Mouse (Mus musculus): Measurements from ENCODE around the gene Atp9a.
"Not testable (repeated sequence)": the region's sequence is repeated elsewhere in the genome, so short reads cannot be mapped to it uniquely, and the experiment has no call there.

Gene Atp9a

DNA sequence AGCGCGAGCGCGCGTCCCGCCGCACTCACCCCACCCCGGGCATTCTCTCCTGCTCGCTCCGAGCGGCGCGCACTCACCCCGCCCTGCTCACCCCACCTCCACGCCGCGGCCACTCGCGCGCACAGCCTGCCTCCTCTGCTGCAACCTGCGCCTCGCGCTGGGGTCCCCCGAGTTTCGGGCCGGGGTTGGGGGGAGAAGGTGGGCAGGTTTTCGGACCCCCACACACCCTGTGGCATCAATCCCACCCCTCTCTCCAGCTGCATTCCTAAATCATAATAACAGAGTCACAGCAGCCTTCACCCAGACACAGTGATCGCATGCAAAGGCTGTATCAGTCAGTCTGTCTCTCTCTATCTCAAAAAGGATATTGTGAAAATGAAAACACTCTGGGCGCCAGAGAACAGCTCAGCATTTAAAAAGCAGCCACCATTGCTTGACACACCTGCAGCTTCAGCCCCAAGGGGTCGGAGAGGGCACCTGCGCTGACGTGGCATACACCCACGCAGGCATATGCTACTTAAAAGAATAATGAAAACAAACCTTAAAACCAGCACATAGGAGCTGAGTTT lies at the start of gene Atp9a:
Atp9a (minus strand) TSS at position 351 of the 569 bp plus-strand sequence.
- DNase-seq = peak; percentile 37 to 72

- no peak for DNase-seq
Measured at GRCm38 (mm10) chr2:168791115-168791802, 49.0 kb upstream of the Atp9a start.

- no peak for DNase-seq
Measured at GRCm38 (mm10) chr2:168786174-168786573, 44.0 kb upstream of the Atp9a start.

DNA sequence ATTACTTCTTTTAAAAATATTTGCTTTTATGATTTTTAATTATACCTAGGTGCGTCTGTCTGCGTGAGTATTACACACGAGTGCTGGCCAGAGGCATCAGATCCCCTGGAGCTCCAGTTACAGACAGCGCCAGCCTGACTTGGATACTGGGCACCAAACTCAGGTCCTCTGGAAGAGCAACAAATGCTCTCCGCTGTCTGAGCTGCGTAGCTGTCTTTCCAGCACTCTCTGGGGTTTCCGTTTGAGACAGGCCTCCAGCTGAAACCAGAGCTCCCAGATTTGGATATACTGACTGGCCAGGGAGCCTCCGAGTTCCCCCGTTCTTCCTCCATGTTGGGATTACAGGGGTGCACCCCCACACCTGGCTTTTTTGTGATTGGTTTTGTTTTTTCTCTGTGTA lies 38.4 kb upstream of the Atp9a start:
- DNase-seq = no peak

GRCm38 (mm10) chr2:168780024-168780423 lies 37.8 kb upstream of the Atp9a start:
- DNase-seq = no peak

- DNase-seq = no peak
Measured at GRCm38 (mm10) chr2:168777481-168777880, 35.3 kb upstream of the Atp9a start.

GRCm38 (mm10) chr2:168776238-168776637 lies 34.0 kb upstream of the Atp9a start:
- no peak for DNase-seq

GRCm38 (mm10) chr2:168769259-168769658 lies 27.1 kb upstream of the Atp9a start:
- no peak for DNase-seq

DNA sequence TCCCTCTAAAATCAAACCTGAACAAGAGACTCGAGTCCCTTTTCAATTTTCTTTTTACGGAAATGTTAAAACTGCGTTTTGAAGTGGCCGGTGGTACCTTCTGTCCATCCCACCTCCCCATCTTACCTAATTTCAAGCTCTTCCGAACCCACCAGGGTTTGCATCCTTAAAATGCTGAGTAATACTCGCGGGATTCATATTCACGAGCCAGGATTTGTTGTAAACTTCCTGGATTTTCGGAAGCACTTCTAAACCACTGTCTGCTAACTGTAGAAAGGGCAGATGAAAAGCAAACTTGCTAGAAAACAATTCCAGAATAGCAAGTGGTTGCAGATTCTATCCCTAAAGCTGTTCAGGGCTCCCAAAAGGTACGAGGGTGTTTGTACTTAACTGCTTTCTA lies 25.4 kb upstream of the Atp9a start, which contains the start of gene Sall4:
Sall4 (minus strand) TSS at position 362 of the 400 bp plus-strand sequence.
- no peak for DNase-seq

GRCm38 (mm10) chr2:168766538-168767361 lies 24.5 kb upstream of the Atp9a start:
- DNase-seq = peak in 1 of 2 experiments; percentile 16

DNA sequence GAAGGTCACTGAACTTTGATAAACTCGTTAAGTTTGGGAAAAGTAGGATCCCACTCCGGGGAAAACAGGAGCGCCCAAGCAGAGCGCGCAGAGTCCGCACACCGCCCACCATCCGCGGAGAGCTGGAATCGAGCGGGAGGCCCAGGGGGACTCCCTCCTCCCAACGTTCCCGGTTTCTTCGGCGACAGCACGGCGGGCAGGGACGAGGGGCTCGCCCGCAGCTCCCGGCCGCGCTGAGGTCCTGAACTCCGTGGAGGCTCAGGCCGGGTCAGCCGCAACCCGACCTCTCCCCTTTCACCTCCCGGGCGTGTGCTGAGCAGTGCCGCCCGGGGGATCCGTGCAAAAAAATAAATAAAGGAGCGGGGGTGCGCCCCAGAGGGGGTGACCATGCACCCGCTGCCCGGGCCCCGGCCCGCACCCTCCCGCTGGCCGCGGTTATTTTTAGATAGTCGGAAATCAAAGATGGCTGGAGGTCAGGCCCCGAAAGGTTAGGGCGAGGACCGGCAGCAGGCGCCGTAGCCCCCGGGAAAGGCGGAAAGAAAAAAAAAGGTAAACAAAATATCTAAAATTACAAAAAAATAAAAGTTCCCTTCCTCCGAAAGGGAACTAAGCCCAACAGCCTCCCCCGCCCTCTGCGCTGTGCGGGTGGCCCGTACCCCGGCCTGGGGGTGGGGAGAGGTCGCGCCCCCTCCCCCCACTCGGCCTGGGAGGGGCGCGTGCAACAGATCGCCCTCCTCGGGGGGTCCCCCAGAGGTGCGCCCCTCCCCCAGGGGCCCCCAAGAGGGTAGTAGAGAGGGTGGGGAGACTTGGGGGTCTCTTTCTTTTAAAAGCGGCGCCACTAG lies 23.7 kb upstream of the Atp9a start:
- DNase-seq = no peak

GRCm38 (mm10) chr2:168765065-168765681 lies 23.0 kb upstream of the Atp9a start:
- peak; percentile 47 to 88 for DNase-seq

DNA sequence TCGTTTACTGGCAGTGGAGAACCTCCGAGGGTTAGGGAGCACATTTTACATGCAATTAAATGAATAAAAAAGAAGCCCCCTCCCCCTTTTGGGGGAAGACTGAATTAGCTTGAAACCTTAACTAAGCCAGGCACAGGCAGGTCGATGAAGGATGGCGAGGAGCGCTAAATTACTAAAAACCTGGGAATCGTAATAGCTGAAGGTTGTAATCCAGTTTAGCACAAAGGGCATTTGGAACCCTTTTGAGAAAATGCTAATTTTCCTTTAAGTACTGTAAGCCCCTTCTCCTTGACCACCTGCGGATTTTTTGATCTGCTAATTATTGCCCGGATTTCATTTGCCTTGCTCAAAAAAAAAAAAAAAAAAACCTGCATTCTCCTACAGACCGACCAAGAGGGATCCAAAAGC lies 22.3 kb upstream of the Atp9a start:
- no peak for DNase-seq

DNA sequence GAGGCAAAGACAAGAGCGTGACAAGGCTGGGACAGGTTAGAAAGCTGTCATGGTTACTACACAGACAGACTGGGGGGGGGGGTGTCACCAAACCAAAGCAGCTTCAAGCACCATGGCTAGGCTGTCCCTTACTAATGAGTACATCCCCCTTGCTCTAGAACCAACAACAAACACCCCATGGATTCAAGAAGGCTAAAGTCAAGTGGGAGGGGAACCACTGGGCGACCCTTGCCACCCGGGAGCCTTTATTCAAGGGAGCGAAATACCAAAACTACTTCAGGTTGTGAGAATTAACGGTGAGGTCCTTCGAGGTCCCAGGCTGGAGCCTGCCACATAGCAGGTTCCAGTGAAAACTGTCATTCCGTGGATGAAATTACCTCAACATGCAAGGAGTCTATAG lies 21.6 kb upstream of the Atp9a start:
- no peak for DNase-seq

GRCm38 (mm10) chr2:168762411-168762815 lies 20.2 kb upstream of the Atp9a start:
- DNase-seq = no peak

DNA sequence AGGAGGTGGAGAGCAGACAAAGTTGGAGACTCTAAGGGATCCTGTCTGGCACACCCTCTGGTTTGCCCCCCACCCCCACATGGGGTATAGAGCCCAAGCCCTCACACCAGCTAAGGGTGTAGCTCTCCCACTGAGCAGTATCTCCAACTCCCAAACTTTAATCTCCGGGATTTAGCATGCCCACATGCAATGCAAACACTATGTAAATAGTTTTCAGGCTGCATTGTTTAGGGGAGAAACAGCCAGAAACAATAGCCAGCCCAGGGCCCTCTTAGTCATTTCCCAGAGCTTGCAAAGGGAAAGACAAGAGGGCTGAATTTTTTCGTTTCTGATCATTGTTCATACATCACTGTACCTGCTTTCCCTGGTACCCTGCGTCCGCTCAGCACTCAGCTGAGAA lies 19.7 kb upstream of the Atp9a start:
- DNase-seq = no peak

DNA sequence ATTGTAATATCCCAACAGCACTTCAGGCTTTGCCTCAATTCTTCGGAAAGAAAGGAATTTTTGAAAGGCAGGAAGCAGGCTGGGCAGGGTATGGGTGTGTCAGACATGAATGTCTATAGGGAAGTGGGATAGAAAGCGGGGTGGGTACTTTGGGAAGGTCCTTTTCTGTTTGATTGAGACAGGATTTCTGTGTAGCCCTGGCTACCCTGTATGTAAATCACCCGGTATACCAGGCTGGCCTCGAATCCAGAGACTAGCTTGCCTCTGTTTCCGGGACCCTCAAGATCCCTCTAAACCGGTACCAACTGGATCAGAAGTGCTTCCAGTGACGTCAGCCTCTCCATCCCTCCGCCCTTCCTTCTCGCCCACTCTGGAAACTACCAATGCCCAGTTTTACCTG lies 18.9 kb upstream of the Atp9a start:
- DNase-seq = no peak

- not testable (repeated sequence) for DNase-seq
Measured at GRCm38 (mm10) chr2:168744406-168744805, 2.2 kb upstream of the Atp9a start.

DNA sequence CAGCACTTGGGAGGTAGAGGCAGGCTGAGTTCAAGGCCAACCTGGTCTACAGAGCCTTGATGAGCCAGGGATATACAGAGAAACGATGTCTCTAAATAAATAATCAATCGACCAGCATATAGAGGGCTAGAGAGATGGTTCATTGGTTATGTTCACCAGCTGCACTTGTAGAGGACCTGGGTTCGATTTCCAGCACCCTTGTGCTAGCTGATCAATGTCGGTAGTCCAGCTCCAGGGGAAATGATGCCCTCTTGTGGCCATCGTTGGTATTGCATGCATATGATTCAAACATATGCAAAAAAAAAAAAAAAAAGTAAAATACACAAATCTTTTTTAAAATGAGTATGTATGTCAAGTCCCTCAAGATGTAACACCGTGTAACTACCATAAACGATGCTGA lies 440 bp upstream of the Atp9a start:
- DNase-seq = peak; percentile 43 to 80

- DNase-seq = peak; percentile 91 to 94
Measured at GRCm38 (mm10) chr2:168741273-168742058, 743 bp downstream of the Atp9a start.

- DNase-seq = no peak
Measured at GRCm38 (mm10) chr2:168740496-168740895, 1.7 kb downstream of the Atp9a start.

Measured in kidney, postnatal 36 days (tissue).